Mouse (Mus musculus): ENCODE data around the gene Lyrm9. TPM values are rescaled to one million over a fixed set of nuclear protein-coding genes. Genes with fewer than 3 reads are reported as not detected.

Lyrm9 gene
- polyA plus RNA-seq (2016; fragmentation: Nextera tagmentation; extraction: Ambion mirVana) = 13.9 and 17.8 TPM in 2 replicates

DNA sequence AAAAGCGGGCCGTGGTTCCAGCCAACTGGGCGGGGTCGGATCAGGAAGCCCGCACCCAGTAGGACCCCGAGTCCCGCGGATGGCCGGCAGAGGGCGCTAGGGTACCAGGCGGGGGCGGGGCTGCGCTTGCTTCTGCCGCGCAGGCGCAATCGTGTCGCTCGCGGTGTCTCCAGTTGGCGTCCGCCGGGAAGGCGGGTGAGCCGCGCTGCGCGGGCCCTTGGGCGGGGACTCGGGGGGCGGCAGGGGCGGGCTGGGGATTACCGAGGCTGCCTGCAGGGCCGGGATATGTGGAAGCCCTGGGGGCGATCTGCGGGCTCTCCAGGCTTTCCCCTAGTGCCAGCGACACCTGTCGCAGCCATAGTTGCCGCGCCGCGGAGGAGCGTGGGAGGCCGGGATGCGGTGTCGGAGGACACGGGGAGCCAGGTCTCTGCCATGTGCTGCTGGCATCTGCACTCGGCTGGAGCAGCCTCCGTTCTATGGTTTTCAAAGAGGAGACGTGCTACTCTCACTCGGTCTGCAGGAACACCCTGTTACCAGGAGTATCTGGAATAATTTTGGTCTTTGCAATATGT lies at the start of gene Lyrm9:
Lyrm9 (plus strand) TSS at position 143 of the 572 bp plus-strand sequence.
- WGBS = under 1% methylated on average over 50 of the region's 51 CpGs

DNA sequence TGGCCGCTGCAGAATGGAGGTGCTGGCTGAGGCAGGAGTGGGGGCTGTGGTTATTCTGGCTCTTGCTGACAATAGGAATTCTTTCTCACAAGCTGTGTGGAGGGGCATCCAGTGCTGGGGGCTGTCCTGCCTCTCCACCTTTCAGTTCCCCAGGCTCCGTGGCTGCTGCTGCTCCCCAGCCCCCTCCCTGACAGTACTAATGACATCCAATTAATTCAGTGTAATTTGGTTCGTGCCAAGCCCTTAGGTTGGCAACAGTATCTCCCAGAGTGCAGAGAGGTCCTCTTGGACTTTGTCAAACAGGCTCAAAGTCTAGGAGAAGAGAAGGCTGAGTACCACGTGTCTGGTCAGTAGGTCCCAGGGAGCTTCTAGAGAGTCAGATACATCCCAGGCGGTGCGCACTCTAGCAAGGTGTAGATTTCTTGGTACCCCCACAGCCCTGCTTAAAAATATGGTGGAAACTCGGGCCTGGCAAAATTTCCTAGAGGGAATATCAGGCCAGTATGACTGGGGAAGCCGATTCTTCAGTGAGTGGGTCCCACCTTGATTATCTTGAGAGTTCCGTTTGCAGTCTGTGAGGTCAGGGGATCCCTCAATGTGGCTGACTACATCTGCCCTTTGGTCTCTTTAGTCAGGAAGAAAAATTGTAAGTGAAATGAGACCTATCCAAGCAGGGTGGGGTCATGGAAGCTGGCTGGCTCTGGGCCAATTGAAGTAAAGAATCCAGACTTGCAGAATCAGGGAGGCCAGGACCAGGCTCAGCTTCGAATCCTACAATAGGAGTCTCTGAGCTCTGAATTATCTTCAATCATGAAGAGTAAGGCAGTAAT lies 48.3 kb upstream of the Lyrm9 start:
- no peaks in the 10 kb centered on the region for H3K36me3 ChIP-seq
- H3K27ac ChIP-seq = no peak overlapping the region
- no peak for DNase-seq (ENCODE audit: low spot score)
- H3K4me1 ChIP-seq = peaks cover 24% of the 10 kb centered on the region
- H3K4me3 ChIP-seq = no peak overlapping the region
- H3K9me3 ChIP-seq (replicated peaks) = no peaks in the 10 kb centered on the region
- no peaks in the 10 kb centered on the region for H3K27me3 ChIP-seq (ENCODE audit: low read depth, poor library complexity, severe bottlenecking)
- WGBS = 65% methylated on average over 10 of the region's 10 CpGs

More for the DNA sequence above, at the start of gene Lyrm9:
- peak within 1 kb of the TSS; percentile 70 for H3K4me3 ChIP-seq
- no peaks in the 10 kb centered on the region; the same call in 1 of the 2 replicates for H3K27me3 ChIP-seq (ENCODE audit: low read depth, poor library complexity, severe bottlenecking)
- no peaks in the 10 kb centered on the region for H3K9me3 ChIP-seq (replicated peaks)
- H3K36me3 ChIP-seq = no peaks in the 10 kb centered on the region
- H3K27ac ChIP-seq = peak within 1 kb of the TSS; percentile 79
- peak; percentile 100 for DNase-seq (ENCODE audit: low spot score)
- H3K4me1 ChIP-seq = peaks cover 47% of the 10 kb centered on the region

GRCm38 (mm10) chr11:78780002-78780401 lies 46.4 kb upstream of the Lyrm9 start:
- H3K9me3 ChIP-seq (replicated peaks) = no peaks in the 10 kb centered on the region
- DNase-seq (ENCODE audit: low spot score) = no peak
- H3K36me3 ChIP-seq = no peaks in the 10 kb centered on the region
- 94% methylated on average over 3 of the region's 3 CpGs for WGBS
- H3K4me3 ChIP-seq = no peak overlapping the region
- H3K27ac ChIP-seq = no peak overlapping the region
- H3K27me3 ChIP-seq (ENCODE audit: low read depth, poor library complexity, severe bottlenecking) = no peaks in the 10 kb centered on the region
- H3K4me1 ChIP-seq = peaks cover 27% of the 10 kb centered on the region

- H3K27ac ChIP-seq = no peak overlapping the region
- peaks cover 27% of the 10 kb centered on the region for H3K4me1 ChIP-seq
- H3K9me3 ChIP-seq (replicated peaks) = no peaks in the 10 kb centered on the region
- 91% methylated on average over 3 of the region's 3 CpGs for WGBS
- H3K36me3 ChIP-seq = no peaks in the 10 kb centered on the region
- H3K27me3 ChIP-seq (ENCODE audit: low read depth, poor library complexity, severe bottlenecking) = no peaks in the 10 kb centered on the region
- DNase-seq (ENCODE audit: low spot score) = no peak
- H3K4me3 ChIP-seq = no peak overlapping the region
These were observed 45.8 kb upstream of the Lyrm9 start for GRCm38 (mm10) chr11:78780571-78780970.

- DNase-seq (ENCODE audit: low spot score) = no peak
- H3K9me3 ChIP-seq (replicated peaks) = no peaks in the 10 kb centered on the region
- no peak overlapping the region for H3K27ac ChIP-seq
- no peak overlapping the region for H3K4me3 ChIP-seq
- H3K4me1 ChIP-seq = peaks cover 18% of the 10 kb centered on the region
- no peaks in the 10 kb centered on the region for H3K36me3 ChIP-seq
- H3K27me3 ChIP-seq (ENCODE audit: low read depth, poor library complexity, severe bottlenecking) = no peaks in the 10 kb centered on the region
- 78% methylated on average over 5 of the region's 5 CpGs for WGBS
These were observed 44.1 kb upstream of the Lyrm9 start for GRCm38 (mm10) chr11:78782326-78782725.

- 75% methylated on average over 9 of the region's 9 CpGs for WGBS
- H3K4me3 ChIP-seq = no peak overlapping the region
- H3K36me3 ChIP-seq = no peaks in the 10 kb centered on the region
- H3K27me3 ChIP-seq (ENCODE audit: low read depth, poor library complexity, severe bottlenecking) = no peaks in the 10 kb centered on the region
- no peak for DNase-seq (ENCODE audit: low spot score)
- H3K27ac ChIP-seq = no peak overlapping the region
- peaks cover 15% of the 10 kb centered on the region for H3K4me1 ChIP-seq
- no peaks in the 10 kb centered on the region for H3K9me3 ChIP-seq (replicated peaks)
These were observed 43.5 kb upstream of the Lyrm9 start for GRCm38 (mm10) chr11:78782791-78783347.

- H3K4me3 ChIP-seq = no peak overlapping the region
- WGBS = 50% methylated on average over 7 of the region's 7 CpGs
- H3K36me3 ChIP-seq = no peaks in the 10 kb centered on the region
- no peaks in the 10 kb centered on the region for H3K9me3 ChIP-seq (replicated peaks)
- no peak overlapping the region for H3K27ac ChIP-seq
- peaks cover 14% of the 10 kb centered on the region for H3K4me1 ChIP-seq
- DNase-seq (ENCODE audit: low spot score) = no peak
- H3K27me3 ChIP-seq (ENCODE audit: low read depth, poor library complexity, severe bottlenecking) = no peaks in the 10 kb centered on the region
These were observed 40.4 kb upstream of the Lyrm9 start for GRCm38 (mm10) chr11:78786013-78786431.

GRCm38 (mm10) chr11:78789370-78790060 lies 36.9 kb upstream of the Lyrm9 start:
- H3K4me1 ChIP-seq = 0 out of 2 replicates have a peak, but pooled peaks cover 9% of the 10 kb centered on the region
- DNase-seq (ENCODE audit: low spot score) = no peak
- H3K27me3 ChIP-seq (ENCODE audit: low read depth, poor library complexity, severe bottlenecking) = no peaks in the 10 kb centered on the region
- no peak overlapping the region for H3K4me3 ChIP-seq
- H3K9me3 ChIP-seq (replicated peaks) = no peaks in the 10 kb centered on the region
- H3K36me3 ChIP-seq = no peaks in the 10 kb centered on the region
- H3K27ac ChIP-seq = no peak overlapping the region
- WGBS = 91% methylated on average over 11 of the region's 11 CpGs

GRCm38 (mm10) chr11:78791582-78791981 lies 34.8 kb upstream of the Lyrm9 start:
- no peaks in the 10 kb centered on the region for H3K36me3 ChIP-seq
- whole genome bisulfite sequencing = 59% methylated on average over 4 of the region's 4 CpGs
- no peaks in the 10 kb centered on the region for H3K9me3 ChIP-seq (replicated peaks)
- H3K27ac ChIP-seq = no peak overlapping the region
- no peak overlapping the region for H3K4me3 ChIP-seq
- H3K27me3 ChIP-seq (ENCODE audit: low read depth, poor library complexity, severe bottlenecking) = no peaks in the 10 kb centered on the region
- H3K4me1 ChIP-seq = peaks cover 9% of the 10 kb centered on the region; the same call in 1 of the 2 replicates
- DNase-seq (ENCODE audit: low spot score) = no peak

GRCm38 (mm10) chr11:78792055-78792454 lies 34.3 kb upstream of the Lyrm9 start:
- Histone ChIP-seq H3K27ac (no peak overlapping the region), H3K36me3 (no peaks in the 10 kb centered on the region), H3K4me3 (no peak overlapping the region), H3K27me3 (ENCODE audit: low read depth, poor library complexity, severe bottlenecking) (no peaks in the 10 kb centered on the region), H3K4me1 (peaks cover 9% of the 10 kb centered on the region; the same call in 1 of the 2 replicates), H3K9me3 (replicated peaks) (no peaks in the 10 kb centered on the region)
- DNase-seq (ENCODE audit: low spot score) = no peak
- 51% methylated on average over 5 of the region's 5 CpGs for WGBS

- Histone ChIP-seq H3K4me1 (peaks cover 9% of the 10 kb centered on the region; the same call in 1 of the 2 replicates), H3K9me3 (replicated peaks) (no peaks in the 10 kb centered on the region), H3K27ac (no peak overlapping the region), H3K27me3 (ENCODE audit: low read depth, poor library complexity, severe bottlenecking) (no peaks in the 10 kb centered on the region), H3K36me3 (no peaks in the 10 kb centered on the region), H3K4me3 (no peak overlapping the region)
- no peak for DNase-seq (ENCODE audit: low spot score)
- 63% methylated on average over 11 of the region's 11 CpGs for WGBS
These were observed 33.9 kb upstream of the Lyrm9 start for GRCm38 (mm10) chr11:78792465-78792864.

- no peaks in the 10 kb centered on the region for H3K36me3 ChIP-seq
- no peak overlapping the region for H3K4me3 ChIP-seq
- no peak for DNase-seq (ENCODE audit: low spot score)
- H3K27ac ChIP-seq = no peak overlapping the region
- H3K4me1 ChIP-seq = peaks cover 9% of the 10 kb centered on the region; the same call in 1 of the 2 replicates
- no peaks in the 10 kb centered on the region for H3K27me3 ChIP-seq (ENCODE audit: low read depth, poor library complexity, severe bottlenecking)
- H3K9me3 ChIP-seq (replicated peaks) = no peaks in the 10 kb centered on the region
- WGBS = 85% methylated on average over 11 of the region's 11 CpGs
These were observed 33.3 kb upstream of the Lyrm9 start for GRCm38 (mm10) chr11:78793116-78793515.
